Mouse (Mus musculus): ENCODE data around the gene Rnase4. TPM values are rescaled to one million over a fixed set of nuclear protein-coding genes. Genes with fewer than 3 reads are reported as not detected.

Rnase4 gene
- polyA plus RNA-seq, 1 experiment from 2014 or later = 10.6 TPM

- Histone ChIP-seq H3K9ac (replicated peaks) (no peak within 1 kb of the TSS), H3K27ac (no peak within 1 kb of the TSS), H3K4me3 (replicated peaks) (no peak within 1 kb of the TSS), H3K4me1 (replicated peaks) (no peaks in the 10 kb centered on the region), H3K4me2 (replicated peaks) (no peak within 1 kb of the TSS), H3K27me3 (no peaks in the 10 kb centered on the region), H3K36me3 (no peaks in the 10 kb centered on the region), H3K9me3 (no peaks in the 10 kb centered on the region)
- 82% methylated on average over 3 of the region's 3 CpGs for WGBS
- ATAC-seq = no peak
Measured at GRCm38 (mm10) chr14:51074335-51074734, 16.5 kb upstream of the Rnase4 start, which contains the start of gene Olfr750. Gene Olfr750, minus strand, starts transcription at chr14:51074435.

- Histone ChIP-seq H3K27me3 (peaks cover 18% of the 10 kb centered on the region), H3K4me3 (replicated peaks) (no peak overlapping the region), H3K9me3 (no peaks in the 10 kb centered on the region), H3K4me1 (replicated peaks) (peaks cover 11% of the 10 kb centered on the region), H3K27ac (no peak overlapping the region), H3K36me3 (no peaks in the 10 kb centered on the region), H3K4me2 (replicated peaks) (no peak overlapping the region), H3K9ac (replicated peaks) (no peak overlapping the region)
- WGBS = 85% methylated on average over 1 of the region's 1 CpGs
- no peak for ATAC-seq
Measured at GRCm38 (mm10) chr14:51079180-51079579, 11.7 kb upstream of the Rnase4 start.

GRCm38 (mm10) chr14:51081035-51081434, 9.8 kb upstream of the Rnase4 start:
- Histone ChIP-seq H3K4me2 (replicated peaks) (no peak overlapping the region), H3K9ac (replicated peaks) (no peak overlapping the region), H3K27ac (no peak overlapping the region), H3K4me3 (replicated peaks) (no peak overlapping the region), H3K4me1 (replicated peaks) (peaks cover 11% of the 10 kb centered on the region), H3K9me3 (no peaks in the 10 kb centered on the region), H3K27me3 (peaks cover 26% of the 10 kb centered on the region), H3K36me3 (no peaks in the 10 kb centered on the region)
- 98% methylated on average over 2 of the region's 2 CpGs for WGBS
- ATAC-seq = no peak

- H3K4me1 ChIP-seq (replicated peaks) = peaks cover 11% of the 10 kb centered on the region
- H3K9me3 ChIP-seq = no peaks in the 10 kb centered on the region
- no peaks in the 10 kb centered on the region for H3K36me3 ChIP-seq
- H3K4me3 ChIP-seq (replicated peaks) = peak overlapping the region; percentile 51
- ATAC-seq = peak; percentile 86
- no peak overlapping the region for H3K27ac ChIP-seq
- peak overlapping the region; percentile 76 for H3K4me2 ChIP-seq (replicated peaks)
- 2% methylated on average over 40 of the region's 40 CpGs for WGBS
- H3K9ac ChIP-seq (replicated peaks) = peak overlapping the region; percentile 60
- peaks cover 26% of the 10 kb centered on the region for H3K27me3 ChIP-seq
Measured at GRCm38 (mm10) chr14:51082599-51083581, 8.0 kb upstream of the Rnase4 start.

- H3K4me1 ChIP-seq (replicated peaks) = peaks cover 18% of the 10 kb centered on the region
- peak overlapping the region; percentile 51 for H3K4me3 ChIP-seq (replicated peaks)
- WGBS = 13% methylated on average over 7 of the region's 7 CpGs
- peaks cover 26% of the 10 kb centered on the region for H3K27me3 ChIP-seq
- no peaks in the 10 kb centered on the region for H3K36me3 ChIP-seq
- H3K9ac ChIP-seq (replicated peaks) = peak overlapping the region; percentile 60; the same call in 1 of the 2 replicates
- H3K27ac ChIP-seq = no peak overlapping the region
- ATAC-seq = no peak
- H3K4me2 ChIP-seq (replicated peaks) = peak overlapping the region; percentile 76
- no peaks in the 10 kb centered on the region for H3K9me3 ChIP-seq
Measured at GRCm38 (mm10) chr14:51083805-51084204, 7.1 kb upstream of the Rnase4 start.

- H3K27me3 ChIP-seq = peaks cover 25% of the 10 kb centered on the region
- H3K9me3 ChIP-seq = no peaks in the 10 kb centered on the region
- H3K4me2 ChIP-seq (replicated peaks) = no peak overlapping the region
- no peak overlapping the region for H3K9ac ChIP-seq (replicated peaks)
- H3K4me3 ChIP-seq (replicated peaks) = no peak overlapping the region
- no peaks in the 10 kb centered on the region for H3K36me3 ChIP-seq
- peaks cover 20% of the 10 kb centered on the region for H3K4me1 ChIP-seq (replicated peaks)
- no peak overlapping the region for H3K27ac ChIP-seq
- WGBS = 80% methylated on average over 2 of the region's 2 CpGs
- no peak for ATAC-seq
Measured at GRCm38 (mm10) chr14:51085086-51085485, 5.8 kb upstream of the Rnase4 start.

GRCm38 (mm10) chr14:51085911-51086310, 5.0 kb upstream of the Rnase4 start:
- WGBS = 83% methylated on average over 4 of the region's 4 CpGs
- no peak for ATAC-seq
- H3K36me3 ChIP-seq = no peaks in the 10 kb centered on the region
- peaks cover 21% of the 10 kb centered on the region for H3K27me3 ChIP-seq
- H3K9ac ChIP-seq (replicated peaks) = no peak overlapping the region
- no peak overlapping the region for H3K27ac ChIP-seq
- H3K9me3 ChIP-seq = no peaks in the 10 kb centered on the region
- H3K4me3 ChIP-seq (replicated peaks) = no peak overlapping the region
- H3K4me2 ChIP-seq (replicated peaks) = no peak overlapping the region
- peaks cover 23% of the 10 kb centered on the region for H3K4me1 ChIP-seq (replicated peaks)

GRCm38 (mm10) chr14:51087762-51088161, 3.1 kb upstream of the Rnase4 start:
- Histone ChIP-seq H3K4me2 (replicated peaks) (peak overlapping the region; percentile 73), H3K9ac (replicated peaks) (no peak overlapping the region), H3K27ac (no peak overlapping the region), H3K27me3 (peaks cover 21% of the 10 kb centered on the region), H3K4me3 (replicated peaks) (peak overlapping the region; percentile 52), H3K9me3 (no peaks in the 10 kb centered on the region), H3K4me1 (replicated peaks) (peaks cover 26% of the 10 kb centered on the region), H3K36me3 (no peaks in the 10 kb centered on the region)
- 12% methylated on average over 9 of the region's 9 CpGs for WGBS
- ATAC-seq = no peak

GRCm38 (mm10) chr14:51088166-51088969, 2.5 kb upstream of the Rnase4 start:
- under 1% methylated on average over 23 of the region's 23 CpGs for WGBS
- Histone ChIP-seq H3K9me3 (no peaks in the 10 kb centered on the region), H3K4me3 (replicated peaks) (peak overlapping the region; percentile 52), H3K4me2 (replicated peaks) (peak overlapping the region; percentile 73), H3K27me3 (peaks cover 16% of the 10 kb centered on the region), H3K9ac (replicated peaks) (peak overlapping the region; percentile 60), H3K4me1 (replicated peaks) (peaks cover 21% of the 10 kb centered on the region), H3K36me3 (no peaks in the 10 kb centered on the region), H3K27ac (peak overlapping the region; percentile 22; the same call in 1 of the 2 replicates)
- peak; percentile 46 for ATAC-seq

GRCm38 (mm10) chr14:51088970-51089673, 1.8 kb upstream of the Rnase4 start:
- Histone ChIP-seq H3K4me2 (replicated peaks) (peak overlapping the region; percentile 73), H3K36me3 (no peaks in the 10 kb centered on the region), H3K27me3 (peaks cover 8% of the 10 kb centered on the region), H3K4me3 (replicated peaks) (peak overlapping the region; percentile 52), H3K9ac (replicated peaks) (peak overlapping the region; percentile 60), H3K9me3 (no peaks in the 10 kb centered on the region), H3K4me1 (replicated peaks) (peaks cover 16% of the 10 kb centered on the region), H3K27ac (peak overlapping the region; percentile 71)
- peak; percentile 94 for ATAC-seq
- WGBS = under 1% methylated on average over 34 of the region's 34 CpGs

- H3K4me2 ChIP-seq (replicated peaks) = peak overlapping the region; percentile 73
- no peak; the same call in none of the 2 replicates for ATAC-seq
- H3K27ac ChIP-seq = peak overlapping the region; percentile 71
- H3K36me3 ChIP-seq = no peaks in the 10 kb centered on the region
- H3K4me1 ChIP-seq (replicated peaks) = peaks cover 16% of the 10 kb centered on the region
- peak overlapping the region; percentile 60 for H3K9ac ChIP-seq (replicated peaks)
- H3K4me3 ChIP-seq (replicated peaks) = peak overlapping the region; percentile 52
- H3K9me3 ChIP-seq = no peaks in the 10 kb centered on the region
- under 1% methylated on average over 15 of the region's 15 CpGs for whole genome bisulfite sequencing
- H3K27me3 ChIP-seq = 0 out of 2 replicates have a peak, but pooled peaks cover 3% of the 10 kb centered on the region
Measured at GRCm38 (mm10) chr14:51089674-51090076, 1.2 kb upstream of the Rnase4 start.

All from midbrain, embryonic 13.5 days (tissue).